In genomic region chr11:84524511-84525270, GRCm38 (mm10) we compare ENCODE assay signal across 9 mouse cellular contexts. TPM values are rescaled to one million over a fixed set of nuclear protein-coding genes. Genes with fewer than 3 reads are reported as not detected.
DNase-seq lines count a peak whose midpoint lies in the region; ATAC-seq lines count a peak whose summit lies in the region.
"Had no signal": no experiment of that assay in that cellular context is flagged by ENCODE, and none has a peak within 500 bp of the region (broad histone marks: within the 10 kb centered on the region; RNA-seq: fewer than 3 reads in every experiment).

No protein-coding gene starts in this region.

- H3K27ac ChIP-seq in heart, embryonic 10.5 days = no peak overlapping the region
- no peak overlapping the region for H3K27ac ChIP-seq in brown adipose tissue, adult 24 weeks (replicated peaks; ENCODE audit: low read depth, low read length)
- H3K27ac ChIP-seq in heart, embryonic 15.5 days = no peak overlapping the region
- no peak overlapping the region for H3K27ac ChIP-seq in limb, embryonic 13.5 days
- H3K27ac ChIP-seq in stomach, embryonic 15.5 days = no peak overlapping the region

- DNase-seq in heart, embryonic 10.5 days (ENCODE audit: low spot score) = peak; percentile 70
- DNase-seq in heart, adult 18-20 months = no peak
- DNase-seq in adipocyte (ENCODE audit: low spot score) = no peak
- DNase-seq in frontal cortex, postnatal 10 days (ENCODE audit: low spot score in 2 of 2) = no peak

- ATAC-seq in heart, embryonic 15.5 days (replicated peaks; ENCODE audit: insufficient number of reproducible peaks, insufficient read depth, low FRiP score, low read depth) = no peak
- no peak for ATAC-seq in limb, embryonic 13.5 days (ENCODE audit: low FRiP score, low read depth)
- peak; percentile 17; the same call in 1 of the 2 replicates for ATAC-seq in stomach, embryonic 15.5 days (ENCODE audit: insufficient read depth, low FRiP score, low read depth)

- peak overlapping the region; percentile 91 for H3K4me2 ChIP-seq in heart, embryonic 15.5 days
- H3K4me2 ChIP-seq in limb, embryonic 13.5 days (replicated peaks) = peak overlapping the region; percentile 85
- H3K4me2 ChIP-seq in stomach, embryonic 15.5 days = peak overlapping the region; percentile 85

- H3K27me3 ChIP-seq in heart, embryonic 10.5 days (ENCODE audit: insufficient read depth, poor library complexity, severe bottlenecking) = peaks cover 100% of the 10 kb centered on the region
- H3K27me3 ChIP-seq in heart, embryonic 15.5 days = peaks cover 100% of the 10 kb centered on the region
- peaks cover 99% of the 10 kb centered on the region for H3K27me3 ChIP-seq in limb, embryonic 13.5 days
- H3K27me3 ChIP-seq in stomach, embryonic 15.5 days (replicated peaks) = peaks cover 98% of the 10 kb centered on the region

- no peaks in the 10 kb centered on the region for H3K36me3 ChIP-seq in heart, embryonic 10.5 days
- H3K36me3 ChIP-seq in heart, embryonic 15.5 days = no peaks in the 10 kb centered on the region
- H3K36me3 ChIP-seq in limb, embryonic 13.5 days = no peaks in the 10 kb centered on the region
- H3K36me3 ChIP-seq in stomach, embryonic 15.5 days = no peaks in the 10 kb centered on the region

- H3K9me3 ChIP-seq in heart, embryonic 10.5 days = no peaks in the 10 kb centered on the region
- H3K9me3 ChIP-seq in heart, embryonic 15.5 days (replicated peaks) = no peaks in the 10 kb centered on the region
- H3K9me3 ChIP-seq in limb, embryonic 13.5 days = no peaks in the 10 kb centered on the region
- H3K9me3 ChIP-seq in stomach, embryonic 15.5 days = no peaks in the 10 kb centered on the region

- no peak overlapping the region for H3K9ac ChIP-seq in heart, embryonic 15.5 days
- no peak overlapping the region for H3K9ac ChIP-seq in limb, embryonic 13.5 days
- no peak overlapping the region for H3K9ac ChIP-seq in stomach, embryonic 15.5 days

- peak overlapping the region; percentile 73 for H3K4me3 ChIP-seq in heart, embryonic 10.5 days
- H3K4me3 ChIP-seq in brown adipose tissue, adult 24 weeks (ENCODE audit: insufficient read depth, low read depth, low read length) = peak overlapping the region; percentile 44
- H3K4me3 ChIP-seq in heart, embryonic 15.5 days = peak overlapping the region; percentile 54
- peak overlapping the region; percentile 49 for H3K4me3 ChIP-seq in limb, embryonic 13.5 days
- peak overlapping the region; percentile 41 for H3K4me3 ChIP-seq in stomach, embryonic 15.5 days (replicated peaks)

- H3K4me1 ChIP-seq in heart, embryonic 10.5 days = peaks cover 61% of the 10 kb centered on the region
- H3K4me1 ChIP-seq in brown adipose tissue, adult 24 weeks (ENCODE audit: control insufficient read depth, insufficient read depth, insufficient read length, low read length) = peaks cover 5% of the 10 kb centered on the region
- peaks cover 43% of the 10 kb centered on the region for H3K4me1 ChIP-seq in heart, embryonic 15.5 days (replicated peaks)
- peaks cover 44% of the 10 kb centered on the region for H3K4me1 ChIP-seq in limb, embryonic 13.5 days
- peaks cover 44% of the 10 kb centered on the region for H3K4me1 ChIP-seq in stomach, embryonic 15.5 days

- WGBS in heart, embryonic 10.5 days = under 1% methylated on average over 47 of the region's 48 CpGs
- under 1% methylated on average over 48 of the region's 48 CpGs for WGBS in heart, embryonic 15.5 days
- WGBS in limb, embryonic 13.5 days = under 1% methylated on average over 48 of the region's 48 CpGs
- under 1% methylated on average over 48 of the region's 48 CpGs for WGBS in stomach, embryonic 15.5 days

RNA-seq across cellular contexts. Expression of gene Lhx1, which starts 0.6 kb away (rescaled TPM):
- polyA plus RNA-seq in heart, embryonic 10.5 days (2016; fragmentation: Nextera tagmentation; extraction: Ambion mirVana) = 0.09 TPM in 1 of 2 replicates, not detected in the other
- total RNA-seq in heart, adult 18-20 months (2021) = not detected
- 0.32 TPM in 1 of 2 replicates, not detected in the other for polyA plus RNA-seq in brown adipose tissue, adult 24 weeks (2012; ENCODE audit: insufficient read depth, insufficient read length, missing spikeins)
- polyA plus RNA-seq in heart, embryonic 15.5 days (2015; fragmentation: Nextera tagmentation; extraction: Ambion mirVana) = 0.08 TPM in 1 of 2 replicates, not detected in the other
- polyA plus RNA-seq in limb, embryonic 13.5 days (2015; fragmentation: Nextera tagmentation; extraction: Ambion mirVana) = 0.06 and 0.17 TPM in 2 replicates
- 0.40 and 0.42 TPM in 2 replicates for polyA plus RNA-seq in stomach, embryonic 15.5 days (2015; fragmentation: Nextera tagmentation; extraction: Ambion mirVana)
- total RNA-seq: hematopoietic stem cell, adult 5-6 weeks had no signal

RNA-seq across cellular contexts. Expression of gene Aatf, which starts 11.4 kb away (rescaled TPM):
- polyA plus RNA-seq in heart, embryonic 10.5 days (2016; fragmentation: Nextera tagmentation; extraction: Ambion mirVana) = 33.3 and 45.3 TPM in 2 replicates
- total RNA-seq in heart, adult 18-20 months (2021) = 10 to 100 TPM; 14.1 to 15.8 TPM
- 8.8 and 12.6 TPM in 2 replicates for polyA plus RNA-seq in brown adipose tissue, adult 24 weeks (2012; ENCODE audit: insufficient read depth, insufficient read length, missing spikeins)
- polyA plus RNA-seq in heart, embryonic 15.5 days (2015; fragmentation: Nextera tagmentation; extraction: Ambion mirVana) = 26.2 and 28.3 TPM in 2 replicates
- polyA plus RNA-seq in limb, embryonic 13.5 days (2015; fragmentation: Nextera tagmentation; extraction: Ambion mirVana) = 54.1 and 55.7 TPM in 2 replicates
- 50.4 and 60.4 TPM in 2 replicates for polyA plus RNA-seq in stomach, embryonic 15.5 days (2015; fragmentation: Nextera tagmentation; extraction: Ambion mirVana)
